Mouse (Mus musculus): Measurements from ENCODE around the gene Cachd1. TPM values are rescaled to one million over a fixed set of nuclear protein-coding genes. Genes with fewer than 3 reads are reported as not detected.
A peak's percentile ranks its signal among the peaks of the same experiment; 100 is the strongest.

Cachd1 gene
- polyA plus RNA-seq, 1 experiment from 2014 or later = 50.8 TPM

GRCm38 (mm10) chr4:101037156-101037555 lies 260.7 kb downstream of the Cachd1 start:
- 71% methylated on average over 7 of the region's 7 CpGs for WGBS
- no peaks in the 10 kb centered on the region for H3K27me3 ChIP-seq
- no peak overlapping the region for H3K9ac ChIP-seq (replicated peaks)
- no peak for ATAC-seq (ENCODE audit: low FRiP score, low read depth)
- H3K27ac ChIP-seq (replicated peaks) = no peak overlapping the region
- H3K4me3 ChIP-seq = no peak overlapping the region
- no peaks in the 10 kb centered on the region for H3K36me3 ChIP-seq
- H3K4me1 ChIP-seq = no peaks in the 10 kb centered on the region
- H3K9me3 ChIP-seq = no peaks in the 10 kb centered on the region
- H3K4me2 ChIP-seq (replicated peaks) = no peak overlapping the region

- H3K27ac ChIP-seq (replicated peaks) = no peak overlapping the region
- 90% methylated on average over 2 of the region's 2 CpGs for WGBS
- no peak overlapping the region for H3K9ac ChIP-seq (replicated peaks)
- no peaks in the 10 kb centered on the region for H3K36me3 ChIP-seq
- no peak overlapping the region for H3K4me3 ChIP-seq
- H3K9me3 ChIP-seq = no peaks in the 10 kb centered on the region
- no peaks in the 10 kb centered on the region for H3K4me1 ChIP-seq
- no peak for ATAC-seq (ENCODE audit: low FRiP score, low read depth)
- no peak overlapping the region for H3K4me2 ChIP-seq (replicated peaks)
- H3K27me3 ChIP-seq = no peaks in the 10 kb centered on the region
These were observed 267.2 kb downstream of the Cachd1 start for GRCm38 (mm10) chr4:101043691-101044090.

GRCm38 (mm10) chr4:101044149-101044548 lies 267.7 kb downstream of the Cachd1 start:
- Histone ChIP-seq H3K4me2 (replicated peaks) (no peak overlapping the region), H3K27ac (replicated peaks) (no peak overlapping the region), H3K36me3 (no peaks in the 10 kb centered on the region), H3K4me3 (no peak overlapping the region), H3K9me3 (no peaks in the 10 kb centered on the region), H3K4me1 (no peaks in the 10 kb centered on the region), H3K9ac (replicated peaks) (no peak overlapping the region), H3K27me3 (no peaks in the 10 kb centered on the region)
- no peak for ATAC-seq (ENCODE audit: low FRiP score, low read depth)

- WGBS = 85% methylated on average over 4 of the region's 4 CpGs
- no peaks in the 10 kb centered on the region for H3K4me1 ChIP-seq
- H3K27ac ChIP-seq (replicated peaks) = no peak overlapping the region
- H3K4me3 ChIP-seq = no peak overlapping the region
- no peaks in the 10 kb centered on the region for H3K36me3 ChIP-seq
- no peaks in the 10 kb centered on the region for H3K27me3 ChIP-seq
- H3K9ac ChIP-seq (replicated peaks) = no peak overlapping the region
- H3K4me2 ChIP-seq (replicated peaks) = no peak overlapping the region
- H3K9me3 ChIP-seq = no peaks in the 10 kb centered on the region
- no peak for ATAC-seq (ENCODE audit: low FRiP score, low read depth)
These were observed 270.1 kb downstream of the Cachd1 start for GRCm38 (mm10) chr4:101046576-101046975.

- ATAC-seq (ENCODE audit: low FRiP score, low read depth) = no peak
- H3K27ac ChIP-seq (replicated peaks) = no peak overlapping the region
- no peaks in the 10 kb centered on the region for H3K27me3 ChIP-seq
- no peak overlapping the region for H3K9ac ChIP-seq (replicated peaks)
- no peaks in the 10 kb centered on the region for H3K36me3 ChIP-seq
- H3K4me1 ChIP-seq = no peaks in the 10 kb centered on the region
- H3K9me3 ChIP-seq = no peaks in the 10 kb centered on the region
- WGBS = 75% methylated on average over 2 of the region's 2 CpGs
- H3K4me2 ChIP-seq (replicated peaks) = no peak overlapping the region
- H3K4me3 ChIP-seq = no peak overlapping the region
These were observed 285.7 kb downstream of the Cachd1 start for GRCm38 (mm10) chr4:101062146-101062545.

GRCm38 (mm10) chr4:101066401-101066800 lies 289.9 kb downstream of the Cachd1 start:
- H3K4me3 ChIP-seq = no peak overlapping the region
- no peaks in the 10 kb centered on the region for H3K9me3 ChIP-seq
- no peak overlapping the region for H3K4me2 ChIP-seq (replicated peaks)
- 0 out of 2 replicates have a peak, but pooled peaks cover 2% of the 10 kb centered on the region for H3K27me3 ChIP-seq
- WGBS = 78% methylated on average over 5 of the region's 5 CpGs
- ATAC-seq (ENCODE audit: low FRiP score, low read depth) = no peak
- no peak overlapping the region for H3K27ac ChIP-seq (replicated peaks)
- no peak overlapping the region for H3K9ac ChIP-seq (replicated peaks)
- H3K36me3 ChIP-seq = no peaks in the 10 kb centered on the region
- H3K4me1 ChIP-seq = peaks cover 8% of the 10 kb centered on the region; the same call in 1 of the 2 replicates

GRCm38 (mm10) chr4:101068786-101069153 lies 292.3 kb downstream of the Cachd1 start, which contains the start of gene Raver2:
Raver2 (plus strand) TSS chr4:101068983.
- Histone ChIP-seq H3K27ac (replicated peaks) (peak within 1 kb of the TSS; percentile 58; the same call in 1 of the 2 replicates), H3K4me2 (replicated peaks) (peak within 1 kb of the TSS; percentile 84), H3K4me3 (peak within 1 kb of the TSS; percentile 93), H3K9me3 (no peaks in the 10 kb centered on the region), H3K4me1 (peaks cover 8% of the 10 kb centered on the region; the same call in 1 of the 2 replicates), H3K36me3 (no peaks in the 10 kb centered on the region), H3K9ac (replicated peaks) (peak within 1 kb of the TSS; percentile 92), H3K27me3 (0 out of 2 replicates have a peak, but pooled peaks cover 2% of the 10 kb centered on the region)
- peak; percentile 79 for ATAC-seq (ENCODE audit: low FRiP score, low read depth)
- 2% methylated on average over 16 of the region's 54 CpGs for WGBS

GRCm38 (mm10) chr4:101069154-101069971 lies 292.9 kb downstream of the Cachd1 start:
- Histone ChIP-seq H3K4me2 (replicated peaks) (peak overlapping the region; percentile 84), H3K27ac (replicated peaks) (peak overlapping the region; percentile 58; the same call in 1 of the 2 replicates)

GRCm38 (mm10) chr4:101071570-101071969 lies 295.1 kb downstream of the Cachd1 start:
- 84% methylated on average over 4 of the region's 4 CpGs for WGBS
- no peak overlapping the region for H3K4me2 ChIP-seq (replicated peaks)
- no peak overlapping the region for H3K9ac ChIP-seq (replicated peaks)
- no peak overlapping the region for H3K27ac ChIP-seq (replicated peaks)
- H3K4me3 ChIP-seq = no peak overlapping the region
- no peaks in the 10 kb centered on the region for H3K9me3 ChIP-seq
- 0 out of 2 replicates have a peak, but pooled peaks cover 2% of the 10 kb centered on the region for H3K27me3 ChIP-seq
- ATAC-seq (ENCODE audit: low FRiP score, low read depth) = no peak
- H3K36me3 ChIP-seq = no peaks in the 10 kb centered on the region
- H3K4me1 ChIP-seq = peaks cover 8% of the 10 kb centered on the region; the same call in 1 of the 2 replicates

More at GRCm38 (mm10) chr4:101069154-101069971, 292.9 kb downstream of the Cachd1 start:
- no peaks in the 10 kb centered on the region for H3K9me3 ChIP-seq
- H3K4me3 ChIP-seq = peak overlapping the region; percentile 93
- ATAC-seq (ENCODE audit: low FRiP score, low read depth) = peak; percentile 68
- peaks cover 8% of the 10 kb centered on the region; the same call in 1 of the 2 replicates for H3K4me1 ChIP-seq
- peak overlapping the region; percentile 92 for H3K9ac ChIP-seq (replicated peaks)
- H3K36me3 ChIP-seq = no peaks in the 10 kb centered on the region
- H3K27me3 ChIP-seq = 0 out of 2 replicates have a peak, but pooled peaks cover 2% of the 10 kb centered on the region
- WGBS = under 1% methylated on average over 54 of the region's 55 CpGs

- no peaks in the 10 kb centered on the region for H3K27me3 ChIP-seq
- no peak overlapping the region for H3K4me2 ChIP-seq (replicated peaks)
- H3K9ac ChIP-seq (replicated peaks) = no peak overlapping the region
- peaks cover 2% of the 10 kb centered on the region; the same call in 1 of the 2 replicates for H3K4me1 ChIP-seq
- ATAC-seq (ENCODE audit: low FRiP score, low read depth) = no peak
- no peak overlapping the region for H3K4me3 ChIP-seq
- H3K27ac ChIP-seq (replicated peaks) = no peak overlapping the region
- no peaks in the 10 kb centered on the region for H3K9me3 ChIP-seq
- H3K36me3 ChIP-seq = no peaks in the 10 kb centered on the region
- WGBS = 25% methylated on average over 3 of the region's 3 CpGs
These were observed 299.9 kb downstream of the Cachd1 start for GRCm38 (mm10) chr4:101076425-101076824.
